Mouse (Mus musculus) MEL (cell line): Measurements from ENCODE around the gene Def8. TPM values are rescaled to one million over a fixed set of nuclear protein-coding genes. Genes with fewer than 3 reads are reported as not detected.

ENCODE experiments used
- DNase-seq: peaks from one replicate; pipeline ENCODE4 v3.0.0; 2011; ENCODE audit warnings: low read depth, low spot score
- H3K27ac ChIP-seq: 2 replicates; pipeline ENCODE4 v1.5.1; 2012; ENCODE audit warnings: low read depth, mild to moderate bottlenecking, control low read depth, low read length, moderate library complexity; ENCODE audit not compliant: control insufficient read depth
- H3K27me3 ChIP-seq, 2 experiments: fragments of 150-350 bp in 1 of 2; sonication (generic) in 1 of 2; 2 replicates each; pipeline ENCODE4 v1.6.1; 2012; ENCODE audit warnings: low read length in 2 of 2, mild to moderate bottlenecking in 2 of 2, improper control_type of control experiment in 1 of 2, moderate library complexity in 1 of 2; ENCODE audit not compliant: insufficient read depth in 2 of 2, control insufficient read depth in 1 of 2
- H3K36me3 ChIP-seq, 2 experiments: 2 replicates each; pipeline ENCODE4 v1.6.1; 2012 to 2014; ENCODE audit warnings: low read length in 2 of 2, improper control_type of control experiment in 1 of 2, inconsistent platforms in 1 of 2, mild to moderate bottlenecking in 1 of 2; ENCODE audit not compliant: insufficient read depth in 2 of 2, control insufficient read depth in 1 of 2
- H3K4me1 ChIP-seq, 2 experiments: fragments of 150-350 bp in 1 of 2; sonication (generic) in 1 of 2; 2 replicates each; pipeline ENCODE4 v1.6.1; 2012; ENCODE audit warnings: low read length in 2 of 2, improper control_type of control experiment in 1 of 2, mild to moderate bottlenecking in 1 of 2; ENCODE audit not compliant: insufficient read depth in 2 of 2, control insufficient read depth in 1 of 2
- H3K4me3 ChIP-seq, 2 experiments: fragments of 150-350 bp in 1 of 2; sonication (generic) in 1 of 2; 2 replicates each; pipeline ENCODE4 v1.5.1; 2012; ENCODE audit warnings: low read depth in 2 of 2, low read length in 2 of 2, mild to moderate bottlenecking in 2 of 2, moderate library complexity in 2 of 2, control low read depth in 1 of 2, improper control_type of control experiment in 1 of 2; ENCODE audit not compliant: control insufficient read depth in 1 of 2, insufficient read depth in 1 of 2
- H3K79me2 ChIP-seq: 2 replicates; pipeline ENCODE4 v1.6.1; 2012; ENCODE audit warnings: mild to moderate bottlenecking, low read length, moderate library complexity; ENCODE audit not compliant: control insufficient read depth, poor library complexity, insufficient read depth
- H3K9ac ChIP-seq: 2 replicates; pipeline ENCODE4 v1.6.1; 2012; ENCODE audit warnings: low read depth, mild to moderate bottlenecking, control low read depth, low read length, moderate library complexity; ENCODE audit not compliant: control insufficient read depth, poor library complexity, severe bottlenecking
- H3K9me3 ChIP-seq: fragments of 150-350 bp; sonication (generic); replicated peaks from 2 replicates; pipeline ENCODE4 v1.6.1; 2012; ENCODE audit warnings: mild to moderate bottlenecking, low read length, improper control_type of control experiment, moderate library complexity; ENCODE audit not compliant: insufficient read depth
- BHLHE40 ChIP-seq: IDR thresholded peaks from 2 replicates; pipeline ENCODE4 v1.6.1; 2012; ENCODE audit warnings: low read depth, mild to moderate bottlenecking, inconsistent platforms, low read length, improper control_type of control experiment, borderline replicate concordance
- CHD1 ChIP-seq: IDR thresholded peaks from 2 replicates; pipeline ENCODE4 v1.6.1; 2012; ENCODE audit warnings: low read depth, mild to moderate bottlenecking, inconsistent platforms, low read length, improper control_type of control experiment
- CHD2 ChIP-seq: IDR thresholded peaks from 2 replicates; pipeline ENCODE4 v1.6.1; 2011; ENCODE audit warnings: low read length, improper control_type of control experiment
- CTCF ChIP-seq, 3 experiments: IDR thresholded peaks in 2 of 3; conservative IDR thresholded peaks in 1 of 3; 2 replicates each; pipeline ENCODE4 v1.5.1; 2011 to 2012; ENCODE audit warnings: low read length in 3 of 3, low read depth in 2 of 3, mild to moderate bottlenecking in 2 of 3, improper control_type of control experiment in 1 of 3, inconsistent platforms in 1 of 3, mixed read lengths in 1 of 3, moderate library complexity in 1 of 3; ENCODE audit not compliant: control insufficient read depth in 1 of 3, insufficient read depth in 1 of 3, poor library complexity in 1 of 3, severe bottlenecking in 1 of 3
- E2F4 ChIP-seq: IDR thresholded peaks from 2 replicates; pipeline ENCODE4 v1.6.1; 2011; ENCODE audit warnings: low read depth, low read length, improper control_type of control experiment, borderline replicate concordance
- EP300 ChIP-seq, 2 experiments: IDR thresholded peaks; 2 replicates each; pipeline ENCODE4 v1.6.1; 2011; ENCODE audit warnings: improper control_type of control experiment in 2 of 2, low read length in 2 of 2, low read depth in 1 of 2, mild to moderate bottlenecking in 1 of 2
- ETS1 ChIP-seq: IDR thresholded peaks from 2 replicates; pipeline ENCODE4 v1.6.1; 2012; ENCODE audit warnings: low read depth, mild to moderate bottlenecking, inconsistent platforms, low read length, improper control_type of control experiment, moderate library complexity
- GATA1 ChIP-seq: IDR thresholded peaks from 2 replicates; pipeline ENCODE4 v1.6.1; 2011; ENCODE audit warnings: low read depth, low read length, improper control_type of control experiment
- HCFC1 ChIP-seq: IDR thresholded peaks from 2 replicates; pipeline ENCODE4 v1.6.1; 2012; ENCODE audit warnings: low read depth, mild to moderate bottlenecking, inconsistent platforms, low read length, improper control_type of control experiment, moderate library complexity
- KAT2A ChIP-seq: conservative IDR thresholded peaks from 2 replicates; pipeline ENCODE4 v1.6.1; 2012; ENCODE audit warnings: low read depth, low read length, improper control_type of control experiment, inconsistent platforms
- MAX ChIP-seq: IDR thresholded peaks from 2 replicates; pipeline ENCODE4 v1.6.1; 2011; ENCODE audit warnings: low read length, improper control_type of control experiment
- MAZ ChIP-seq: IDR thresholded peaks from 2 replicates; pipeline ENCODE4 v1.6.1; 2012; ENCODE audit warnings: low read depth, mild to moderate bottlenecking, inconsistent platforms, low read length, improper control_type of control experiment
- MEF2A ChIP-seq: IDR thresholded peaks from 2 replicates; pipeline ENCODE4 v1.6.1; 2014; ENCODE audit warnings: low read depth, mild to moderate bottlenecking, inconsistent platforms, low read length, improper control_type of control experiment; ENCODE audit not compliant: poor library complexity, insufficient replicate concordance, severe bottlenecking; ENCODE audit errors: extremely low read depth
- MXI1 ChIP-seq: IDR thresholded peaks from 2 replicates; pipeline ENCODE4 v1.6.1; 2011; ENCODE audit warnings: mild to moderate bottlenecking, low read depth, low read length, improper control_type of control experiment
- NRF1 ChIP-seq: IDR thresholded peaks from 2 replicates; pipeline ENCODE4 v1.6.1; 2014; ENCODE audit warnings: low read depth, mild to moderate bottlenecking, inconsistent platforms, low read length, improper control_type of control experiment, moderate library complexity; ENCODE audit not compliant: poor library complexity, insufficient read depth, severe bottlenecking
- POLR2A ChIP-seq, 2 experiments: IDR thresholded peaks; 2 replicates each; pipeline ENCODE4 v1.6.1; 2011 to 2012; ENCODE audit warnings: low read length in 2 of 2, mild to moderate bottlenecking in 2 of 2, control low read depth in 1 of 2, improper control_type of control experiment in 1 of 2, low read depth in 1 of 2, moderate library complexity in 1 of 2; ENCODE audit not compliant: control insufficient read depth in 1 of 2, insufficient read depth in 1 of 2, poor library complexity in 1 of 2
- POLR2AphosphoS5 ChIP-seq: IDR thresholded peaks from 2 replicates; pipeline ENCODE4 v1.6.1; 2012; ENCODE audit warnings: low read depth, borderline replicate concordance, mild to moderate bottlenecking, inconsistent platforms, low read length, moderate library complexity, mixed read lengths
- RCOR1 ChIP-seq: IDR thresholded peaks from 2 replicates; pipeline ENCODE4 v1.6.1; 2012; ENCODE audit warnings: low read depth, mild to moderate bottlenecking, inconsistent platforms, low read length, improper control_type of control experiment
- SMC3 ChIP-seq: IDR thresholded peaks from 2 replicates; pipeline ENCODE4 v1.6.1; 2011; ENCODE audit warnings: low read depth, low read length, improper control_type of control experiment
- TAL1 ChIP-seq: IDR thresholded peaks from 2 replicates; pipeline ENCODE4 v1.6.1; 2012; ENCODE audit warnings: mild to moderate bottlenecking, inconsistent platforms, low read length, moderate library complexity, mixed read lengths
- TBP ChIP-seq: IDR thresholded peaks from 2 replicates; pipeline ENCODE4 v1.8.0; 2011; ENCODE audit warnings: low read depth, low read length, improper control_type of control experiment
- ZC3H11A ChIP-seq: IDR thresholded peaks from 2 replicates; pipeline ENCODE4 v1.6.1; 2012; ENCODE audit warnings: low read depth, mild to moderate bottlenecking, inconsistent platforms, low read length, improper control_type of control experiment
- ZMIZ1 ChIP-seq: IDR thresholded peaks from 2 replicates; pipeline ENCODE4 v1.6.1; 2012; ENCODE audit warnings: low read depth, mild to moderate bottlenecking, inconsistent platforms, low read length, improper control_type of control experiment, moderate library complexity
- ZNF384 ChIP-seq: IDR thresholded peaks from 2 replicates; pipeline ENCODE4 v1.6.1; 2012; ENCODE audit warnings: low read depth, mild to moderate bottlenecking, inconsistent platforms, low read length, improper control_type of control experiment
- polyA plus RNA-seq, 2 experiments: library from polyadenylated mRNA; stranded (reverse) in 1 of 2; unstranded in 1 of 2; fragments of >175 nt in 1 of 2; fragments of >200 nt in 1 of 2; gene quantifications; 2 replicates each; pipeline versions ENCODE4 v1.2.1 to v1.2.4; 2012; ENCODE audit warnings: low replicate concordance in 2 of 2, low read depth in 1 of 2; ENCODE audit not compliant: insufficient read length in 2 of 2, insufficient read depth in 1 of 2, missing spikeins in 1 of 2
- total RNA-seq: library from RNA; depleted of rRNA; stranded (reverse); fragments of 300-350 nt; gene quantifications from 2 replicates; pipeline ENCODE4 v1.2.3, GENCODE M21; 2012

Def8 gene
- total and polyA plus RNA-seq, 3 experiments: 26.0 to 34.0 TPM; not detected in 1

GRCm38 (mm10) chr8:123426511-123427509, 3.5 kb downstream of the Def8 start:
- Histone ChIP-seq H3K27ac (peak overlapping the region; percentile 38; the same call in 1 of the 2 replicates), H3K9me3 (0 out of 2 replicates have a peak, but pooled peaks cover 2% of the 10 kb centered on the region), H3K4me1 (peaks cover 3 to 4% of the 10 kb centered on the region in 2 experiments; a peak in 3 of 4 replicates), H3K9ac (no peak overlapping the region), H3K27me3 (no peaks in the 10 kb centered on the region), H3K36me3 (no peaks in the 10 kb centered on the region; a peak in 2 of 4 replicates), H3K79me2 (no peaks in the 10 kb centered on the region), H3K4me3 (no peak overlapping the region)
- TF ChIP-seq E2F4 (no peak), MAX (no peak), CTCF (IDR thresholded peaks at IDR 0.05 in 2 of 3, conservative IDR thresholded peaks at IDR 0.05 in 1 of 3; ENCODE audit: control insufficient read depth in 1 of 3, insufficient read depth in 1 of 3, low read depth in 2 of 3, low read length in 3 of 3, poor library complexity in 1 of 3, severe bottlenecking in 1 of 3) (no peak), MAZ (no peak), RCOR1 (no peak), EP300 (IDR thresholded peaks at IDR 0.05; ENCODE audit: low read depth in 1 of 2, low read length in 2 of 2) (no peak), ZMIZ1 (no peak), TAL1 (no peak), POLR2AphosphoS5 (no peak), TBP (no peak), HCFC1 (no peak), POLR2A (IDR thresholded peaks at IDR 0.05; ENCODE audit: control insufficient read depth in 1 of 2, insufficient read depth in 1 of 2, low read depth in 1 of 2, low read length in 2 of 2, poor library complexity in 1 of 2) (no peak), MXI1 (no peak)
- DNase-seq: no peak

- no peak for DNase-seq
- H3K4me1 ChIP-seq: peaks cover 0 to under 1% of the 10 kb centered on the region in 2 experiments; a peak in 2 of 4 replicates
- no peaks in the 10 kb centered on the region; a peak in 1 of 4 replicates for H3K36me3 ChIP-seq
- H3K27ac ChIP-seq: no peak overlapping the region
- no peaks in the 10 kb centered on the region for H3K79me2 ChIP-seq
- 0 out of 2 replicates have a peak, but pooled peaks cover 2% of the 10 kb centered on the region for H3K9me3 ChIP-seq
- H3K27me3 ChIP-seq: no peaks in the 10 kb centered on the region
- no peak overlapping the region for H3K9ac ChIP-seq
- H3K4me3 ChIP-seq: no peak overlapping the region
- TF ChIP-seq HCFC1: no peak
- TF ChIP-seq POLR2A (IDR thresholded peaks at IDR 0.05; ENCODE audit: control insufficient read depth in 1 of 2, insufficient read depth in 1 of 2, low read depth in 1 of 2, low read length in 2 of 2, poor library complexity in 1 of 2): no peak
- no peak for TF ChIP-seq KAT2A
- TF ChIP-seq MAX: no peak
- TF ChIP-seq BHLHE40: no peak
- TF ChIP-seq EP300 (IDR thresholded peaks at IDR 0.05; ENCODE audit: low read depth in 1 of 2, low read length in 2 of 2): no peak
- no peak for TF ChIP-seq NRF1
- TF ChIP-seq MXI1: no peak
- TF ChIP-seq CHD2: no peak
- no peak for TF ChIP-seq CHD1
- TF ChIP-seq ZC3H11A: no peak
- no peak for TF ChIP-seq TBP
- no peak for TF ChIP-seq MEF2A
- no peak for TF ChIP-seq TAL1
- no peak for TF ChIP-seq ETS1
- no peak for TF ChIP-seq GATA1
- no peak for TF ChIP-seq ZNF384
- no peak for TF ChIP-seq SMC3
Measured at GRCm38 (mm10) chr8:123427639-123428275, 4.4 kb downstream of the Def8 start.
